Mouse (Mus musculus): ENCODE measurements around the gene Vmn2r20. TPM values are rescaled to one million over a fixed set of nuclear protein-coding genes. Genes with fewer than 3 reads are reported as not detected.

The Vmn2r20 gene
- total and polyA plus RNA-seq, 2 experiments = under 0.01 TPM; not detected in 1

DNA sequence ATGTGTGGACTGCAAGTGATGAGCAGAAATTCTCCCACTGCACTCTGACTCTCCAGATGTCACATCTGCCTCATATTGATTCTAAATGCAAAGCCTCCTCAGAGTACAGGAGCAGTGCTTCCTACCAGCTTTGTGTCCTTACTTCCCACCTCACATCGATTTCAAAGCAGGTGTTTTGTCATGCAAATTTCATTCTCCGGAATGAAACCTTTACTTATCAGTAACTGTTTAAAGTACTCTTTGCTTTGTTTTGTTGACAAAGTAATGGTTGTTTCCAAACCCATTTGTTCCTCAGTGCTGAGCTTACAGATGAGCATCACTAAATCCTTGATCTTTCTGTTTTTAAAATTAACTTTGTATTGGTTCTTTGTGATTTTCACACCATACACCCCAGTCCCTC lies 85.4 kb downstream of the Vmn2r20 start:
- H3K4me3 ChIP-seq (ENCODE audit: insufficient read depth, low read depth, low read length) = no peak overlapping the region
- DNase-seq (ENCODE audit: extremely low read depth, low read depth, low spot score) = no peak
- no peak overlapping the region for H3K27ac ChIP-seq (replicated peaks; ENCODE audit: insufficient read depth, low read depth, low read length)
- no peaks in the 10 kb centered on the region for H3K36me3 ChIP-seq (ENCODE audit: control insufficient read depth, insufficient read depth, low read length)
- WGBS = 22% methylated on average over 2 of the region's 2 CpGs
- TF ChIP-seq POLR2A (IDR thresholded peaks at IDR 0.05; ENCODE audit: extremely low read depth, insufficient read depth, low read length) = no peak
- no peak for TF ChIP-seq CTCF (IDR thresholded peaks at IDR 0.05; ENCODE audit: low read depth, low read length)
- H3K79me2 ChIP-seq (ENCODE audit: control insufficient read depth, insufficient read depth, low read length) = no peaks in the 10 kb centered on the region
- no peak overlapping the region for H3K9ac ChIP-seq (ENCODE audit: low read depth, low read length)
- H3K4me1 ChIP-seq (ENCODE audit: control insufficient read depth, insufficient read depth, low read length) = no peaks in the 10 kb centered on the region
- no peaks in the 10 kb centered on the region for H3K27me3 ChIP-seq (ENCODE audit: control insufficient read depth, insufficient read depth, low read length)

Other genes with a start within 250 kb of the Vmn2r20 start
- gene Clec4b2, start 245.2 kb downstream of the Vmn2r20 start, total RNA-seq (2014; rRNA removed) = not detected in 2 replicates
- not detected in 2 replicates for gene Clec4b2, start 245.2 kb downstream of the Vmn2r20 start, polyA plus RNA-seq (2012; rRNA removed)
- gene Clec4n, start 188.3 kb downstream of the Vmn2r20 start, total RNA-seq (2014; rRNA removed) = 5.0 and 5.5 TPM in 2 replicates
- 0.40 and 2.0 TPM in 2 replicates for gene Clec4n, start 188.3 kb downstream of the Vmn2r20 start, polyA plus RNA-seq (2012; rRNA removed)
- 0.09 and 0.13 TPM in 2 replicates for gene Clec4d, start 156.0 kb downstream of the Vmn2r20 start, total RNA-seq (2014; rRNA removed)
- gene Clec4d, start 156.0 kb downstream of the Vmn2r20 start, polyA plus RNA-seq (2012; rRNA removed) = 0.07 TPM in 1 of 2 replicates, not detected in the other
- gene Clec4e, start 128.2 kb downstream of the Vmn2r20 start, total RNA-seq (2014; rRNA removed) = 0.09 TPM in 1 of 2 replicates, not detected in the other
- not detected in 2 replicates for gene Clec4e, start 128.2 kb downstream of the Vmn2r20 start, polyA plus RNA-seq (2012; rRNA removed)
- not detected in 2 replicates for gene Vmn2r19, start 109.8 kb downstream of the Vmn2r20 start, total RNA-seq (2014; rRNA removed)
- not detected in 2 replicates for gene Vmn2r19, start 109.8 kb downstream of the Vmn2r20 start, polyA plus RNA-seq (2012; rRNA removed)
- not detected in 2 replicates for gene Vmn2r21, start 115.3 kb upstream of the Vmn2r20 start, total RNA-seq (2014; rRNA removed)
- gene Vmn2r21, start 115.3 kb upstream of the Vmn2r20 start, polyA plus RNA-seq (2012; rRNA removed) = not detected in 2 replicates
- not detected in 2 replicates for gene Vmn2r22, start 232.6 kb upstream of the Vmn2r20 start, total RNA-seq (2014; rRNA removed)
- not detected in 2 replicates for gene Vmn2r22, start 232.6 kb upstream of the Vmn2r20 start, polyA plus RNA-seq (2012; rRNA removed)

Measured in liver, adult 2 months (tissue).